Mouse (Mus musculus): ENCODE results near the gene Megf9. TPM values are rescaled to one million over a fixed set of nuclear protein-coding genes. Genes with fewer than 3 reads are reported as not detected.
A peak's percentile ranks its signal among the peaks of the same experiment; 100 is the strongest.

Gene Megf9
- polyA plus RNA-seq, 1 experiment from 2014 or later: 26.1 TPM

GRCm38 (mm10) chr4:70509565-70509964 is 25.2 kb downstream of the Megf9 start:
- no peak for ATAC-seq
- Histone ChIP-seq H3K27me3 (ENCODE audit: control insufficient read depth, insufficient read depth, low read depth, low read length) (no peaks in the 10 kb centered on the region), H3K9ac (ENCODE audit: low read depth, low read length) (no peak overlapping the region), H3K9me3 (replicated peaks; ENCODE audit: control insufficient read depth, low read length, poor library complexity, severe bottlenecking) (no peaks in the 10 kb centered on the region), H3K36me3 (ENCODE audit: control insufficient read depth, insufficient read depth, low read length) (no peaks in the 10 kb centered on the region), H3K4me2 (ENCODE audit: low read length) (no peak overlapping the region), H3K4me1 (ENCODE audit: control insufficient read depth, insufficient read depth, low read length) (peaks cover 4% of the 10 kb centered on the region; the same call in 1 of the 2 replicates), H3K4me3 (ENCODE audit: low read depth, low read length) (no peak overlapping the region), H3K27ac (ENCODE audit: low read length) (no peak overlapping the region)
- WGBS: 14% methylated on average over 2 of the region's 2 CpGs

- no peak overlapping the region for H3K4me3 ChIP-seq (ENCODE audit: low read depth, low read length)
- 97% methylated on average over 1 of the region's 1 CpGs for WGBS
- H3K4me1 ChIP-seq (ENCODE audit: control insufficient read depth, insufficient read depth, low read length): peaks cover 4% of the 10 kb centered on the region; the same call in 1 of the 2 replicates
- no peaks in the 10 kb centered on the region for H3K27me3 ChIP-seq (ENCODE audit: control insufficient read depth, insufficient read depth, low read depth, low read length)
- H3K9me3 ChIP-seq (replicated peaks; ENCODE audit: control insufficient read depth, low read length, poor library complexity, severe bottlenecking): no peaks in the 10 kb centered on the region
- H3K4me2 ChIP-seq (ENCODE audit: low read length): no peak overlapping the region
- no peak overlapping the region for H3K9ac ChIP-seq (ENCODE audit: low read depth, low read length)
- H3K27ac ChIP-seq (ENCODE audit: low read length): no peak overlapping the region
- no peaks in the 10 kb centered on the region for H3K36me3 ChIP-seq (ENCODE audit: control insufficient read depth, insufficient read depth, low read length)
- no peak for ATAC-seq
Observed at GRCm38 (mm10) chr4:70508207-70508606, 26.6 kb downstream of the Megf9 start.

- H3K4me1 ChIP-seq (ENCODE audit: control insufficient read depth, insufficient read depth, low read length): peaks cover 4% of the 10 kb centered on the region; the same call in 1 of the 2 replicates
Observed at GRCm38 (mm10) chr4:70505951-70506350, 28.8 kb downstream of the Megf9 start.

DNA sequence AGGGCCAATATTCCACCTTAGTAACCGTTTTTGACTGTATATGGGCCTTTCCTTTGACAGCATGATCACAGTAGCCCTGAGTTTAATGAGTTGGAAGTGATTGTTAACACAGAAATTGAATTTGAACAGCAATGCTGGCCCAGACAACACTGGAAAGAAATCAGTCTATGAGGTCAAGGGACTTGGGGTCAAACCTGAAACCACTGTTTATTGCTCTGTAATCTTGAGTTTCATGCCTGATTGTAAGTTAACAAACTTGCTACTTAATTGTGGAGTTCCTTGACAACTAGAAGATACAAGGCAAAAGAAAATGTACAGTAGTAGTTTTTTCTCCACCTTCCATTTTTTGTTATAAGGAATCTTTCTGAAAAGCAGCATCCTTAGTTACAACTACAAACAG is 31.0 kb downstream of the Megf9 start:
- Histone ChIP-seq H3K9me3 (replicated peaks; ENCODE audit: control insufficient read depth, low read length, poor library complexity, severe bottlenecking) (no peaks in the 10 kb centered on the region), H3K27me3 (ENCODE audit: control insufficient read depth, insufficient read depth, low read depth, low read length) (no peaks in the 10 kb centered on the region), H3K4me1 (ENCODE audit: control insufficient read depth, insufficient read depth, low read length) (no peaks in the 10 kb centered on the region), H3K9ac (ENCODE audit: low read depth, low read length) (no peak overlapping the region), H3K27ac (ENCODE audit: low read length) (no peak overlapping the region), H3K36me3 (ENCODE audit: control insufficient read depth, insufficient read depth, low read length) (no peaks in the 10 kb centered on the region), H3K4me3 (ENCODE audit: low read depth, low read length) (no peak overlapping the region), H3K4me2 (ENCODE audit: low read length) (no peak overlapping the region)
- 69% methylated on average over 1 of the region's 1 CpGs for WGBS
- no peak for ATAC-seq

More at GRCm38 (mm10) chr4:70505951-70506350, 28.8 kb downstream of the Megf9 start:
- Histone ChIP-seq H3K9ac (ENCODE audit: low read depth, low read length) (no peak overlapping the region), H3K4me3 (ENCODE audit: low read depth, low read length) (no peak overlapping the region), H3K9me3 (replicated peaks; ENCODE audit: control insufficient read depth, low read length, poor library complexity, severe bottlenecking) (no peaks in the 10 kb centered on the region), H3K36me3 (ENCODE audit: control insufficient read depth, insufficient read depth, low read length) (no peaks in the 10 kb centered on the region), H3K27me3 (ENCODE audit: control insufficient read depth, insufficient read depth, low read depth, low read length) (no peaks in the 10 kb centered on the region), H3K4me2 (ENCODE audit: low read length) (no peak overlapping the region), H3K27ac (ENCODE audit: low read length) (no peak overlapping the region)
- 24% methylated on average over 3 of the region's 3 CpGs for WGBS
- ATAC-seq: no peak

DNA sequence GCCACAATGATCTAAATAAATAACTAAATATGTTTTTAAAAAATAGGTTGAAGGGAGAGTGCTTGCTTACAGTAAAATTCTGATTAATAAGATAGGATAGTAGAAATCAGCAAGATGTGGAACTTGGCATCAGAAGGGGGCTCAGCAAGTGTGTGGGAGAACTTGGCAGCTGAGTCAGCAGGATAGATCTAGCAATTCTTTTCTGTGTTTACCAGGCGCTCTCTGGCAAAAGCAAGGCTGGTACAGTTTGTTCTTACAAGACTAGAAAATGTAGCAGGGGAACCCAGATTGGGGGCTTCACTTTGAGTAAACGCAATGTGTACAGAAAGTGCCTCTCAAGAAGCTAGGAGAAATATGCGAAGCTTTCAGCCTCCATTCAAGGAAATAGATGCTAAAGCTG is 35.5 kb downstream of the Megf9 start:
- Histone ChIP-seq H3K9ac (ENCODE audit: low read depth, low read length) (no peak overlapping the region), H3K4me2 (ENCODE audit: low read length) (no peak overlapping the region), H3K27me3 (ENCODE audit: control insufficient read depth, insufficient read depth, low read depth, low read length) (no peaks in the 10 kb centered on the region), H3K4me3 (ENCODE audit: low read depth, low read length) (no peak overlapping the region), H3K27ac (ENCODE audit: low read length) (no peak overlapping the region), H3K4me1 (ENCODE audit: control insufficient read depth, insufficient read depth, low read length) (no peaks in the 10 kb centered on the region), H3K36me3 (ENCODE audit: control insufficient read depth, insufficient read depth, low read length) (no peaks in the 10 kb centered on the region), H3K9me3 (replicated peaks; ENCODE audit: control insufficient read depth, low read length, poor library complexity, severe bottlenecking) (no peaks in the 10 kb centered on the region)
- ATAC-seq: no peak
- 87% methylated on average over 3 of the region's 3 CpGs for WGBS

DNA sequence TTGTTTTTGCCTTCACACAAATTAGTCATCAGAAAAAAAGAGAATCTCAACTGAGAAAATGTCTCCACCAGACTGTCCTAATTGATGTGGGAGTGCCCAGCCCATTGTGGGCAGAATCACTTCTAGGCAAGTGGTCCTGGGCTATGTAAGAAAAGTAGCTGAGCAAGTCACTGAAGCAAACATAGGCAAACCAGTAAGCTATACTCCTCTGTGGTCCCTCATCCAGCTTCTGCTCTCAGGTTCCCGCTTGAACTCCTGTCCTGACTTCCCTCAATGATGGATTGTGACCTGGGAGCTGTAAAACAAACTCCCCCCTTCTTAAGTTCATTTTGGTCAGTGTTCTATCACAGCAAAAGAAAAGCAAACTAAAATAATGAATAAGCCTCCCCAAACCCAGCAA is 37.8 kb downstream of the Megf9 start:
- no peak overlapping the region for H3K27ac ChIP-seq (ENCODE audit: low read length)
- no peaks in the 10 kb centered on the region for H3K27me3 ChIP-seq (ENCODE audit: control insufficient read depth, insufficient read depth, low read depth, low read length)
- no peak overlapping the region for H3K9ac ChIP-seq (ENCODE audit: low read depth, low read length)
- H3K4me3 ChIP-seq (ENCODE audit: low read depth, low read length): no peak overlapping the region
- 88% methylated on average over 1 of the region's 1 CpGs for WGBS
- H3K4me1 ChIP-seq (ENCODE audit: control insufficient read depth, insufficient read depth, low read length): no peaks in the 10 kb centered on the region
- no peaks in the 10 kb centered on the region for H3K36me3 ChIP-seq (ENCODE audit: control insufficient read depth, insufficient read depth, low read length)
- ATAC-seq: no peak
- no peaks in the 10 kb centered on the region for H3K9me3 ChIP-seq (replicated peaks; ENCODE audit: control insufficient read depth, low read length, poor library complexity, severe bottlenecking)
- no peak overlapping the region for H3K4me2 ChIP-seq (ENCODE audit: low read length)

GRCm38 (mm10) chr4:70489792-70490191 is 45.0 kb downstream of the Megf9 start:
- Histone ChIP-seq H3K36me3 (ENCODE audit: control insufficient read depth, insufficient read depth, low read length) (no peaks in the 10 kb centered on the region), H3K27me3 (ENCODE audit: control insufficient read depth, insufficient read depth, low read depth, low read length) (no peaks in the 10 kb centered on the region), H3K27ac (ENCODE audit: low read length) (no peak overlapping the region), H3K4me1 (ENCODE audit: control insufficient read depth, insufficient read depth, low read length) (no peaks in the 10 kb centered on the region), H3K9ac (ENCODE audit: low read depth, low read length) (no peak overlapping the region), H3K9me3 (replicated peaks; ENCODE audit: control insufficient read depth, low read length, poor library complexity, severe bottlenecking) (no peaks in the 10 kb centered on the region), H3K4me3 (ENCODE audit: low read depth, low read length) (no peak overlapping the region), H3K4me2 (ENCODE audit: low read length) (no peak overlapping the region)
- ATAC-seq: no peak
- WGBS: 93% methylated on average over 2 of the region's 2 CpGs

- no peak overlapping the region for H3K27ac ChIP-seq (ENCODE audit: low read length)
- H3K36me3 ChIP-seq (ENCODE audit: control insufficient read depth, insufficient read depth, low read length): no peaks in the 10 kb centered on the region
- H3K4me2 ChIP-seq (ENCODE audit: low read length): no peak overlapping the region
- no peaks in the 10 kb centered on the region for H3K9me3 ChIP-seq (replicated peaks; ENCODE audit: control insufficient read depth, low read length, poor library complexity, severe bottlenecking)
- H3K4me3 ChIP-seq (ENCODE audit: low read depth, low read length): no peak overlapping the region
- no peaks in the 10 kb centered on the region for H3K27me3 ChIP-seq (ENCODE audit: control insufficient read depth, insufficient read depth, low read depth, low read length)
- H3K9ac ChIP-seq (ENCODE audit: low read depth, low read length): no peak overlapping the region
- 58% methylated on average over 3 of the region's 3 CpGs for WGBS
- peak; percentile 67; the same call in 1 of the 2 replicates for ATAC-seq
- H3K4me1 ChIP-seq (ENCODE audit: control insufficient read depth, insufficient read depth, low read length): no peaks in the 10 kb centered on the region
Observed at GRCm38 (mm10) chr4:70488415-70488814, 46.4 kb downstream of the Megf9 start.

DNA sequence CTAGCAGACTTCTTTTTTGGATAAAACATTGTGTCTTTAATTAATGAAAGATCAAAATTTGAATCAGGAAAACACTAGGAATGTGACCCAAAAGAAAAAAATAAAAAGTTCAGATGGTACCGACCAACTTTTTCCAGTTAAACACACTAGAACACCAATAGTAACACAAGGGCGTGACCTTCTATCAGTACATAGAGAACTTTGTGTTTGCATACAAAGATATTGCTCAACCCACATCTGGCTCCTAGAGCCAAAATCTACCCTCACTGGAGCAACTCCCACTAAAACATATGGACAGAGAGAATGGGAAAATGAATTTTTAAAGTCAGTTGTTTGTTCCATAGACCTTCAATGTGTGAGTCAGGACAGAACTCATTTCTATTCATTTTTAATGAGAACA is 50.7 kb downstream of the Megf9 start:
- H3K27me3 ChIP-seq (ENCODE audit: control insufficient read depth, insufficient read depth, low read depth, low read length): no peaks in the 10 kb centered on the region
- no peaks in the 10 kb centered on the region for H3K4me1 ChIP-seq (ENCODE audit: control insufficient read depth, insufficient read depth, low read length)
- ATAC-seq: no peak
- no peaks in the 10 kb centered on the region for H3K9me3 ChIP-seq (replicated peaks; ENCODE audit: control insufficient read depth, low read length, poor library complexity, severe bottlenecking)
- no peaks in the 10 kb centered on the region for H3K36me3 ChIP-seq (ENCODE audit: control insufficient read depth, insufficient read depth, low read length)
- no peak overlapping the region for H3K4me2 ChIP-seq (ENCODE audit: low read length)
- no peak overlapping the region for H3K27ac ChIP-seq (ENCODE audit: low read length)
- H3K4me3 ChIP-seq (ENCODE audit: low read depth, low read length): no peak overlapping the region
- no peak overlapping the region for H3K9ac ChIP-seq (ENCODE audit: low read depth, low read length)
- WGBS: 94% methylated on average over 2 of the region's 2 CpGs
